Mouse (Mus musculus): ENCODE data around the gene Psmd13. TPM values are rescaled to one million over a fixed set of nuclear protein-coding genes. Genes with fewer than 3 reads are reported as not detected.
A peak's percentile ranks its signal among the peaks of the same experiment; 100 is the strongest.
"Not testable (repeated sequence)": the region's sequence is repeated elsewhere in the genome, so short reads cannot be mapped to it uniquely, and the experiment has no call there.

Gene Psmd13
- total RNA-seq, 2 experiments from 2014 or later: 131 to 135 TPM

GRCm38 (mm10) chr7:140855860-140856784 lies 25.6 kb upstream of the Psmd13 start, which contains the start of gene Gm45785:
Gene Gm45785, minus strand, starts transcription at chr7:140856331.
- DNase-seq (ENCODE audit: low spot score in 2 of 2): peak; percentile 76 to 89

GRCm38 (mm10) chr7:140856785-140857549 lies 24.8 kb upstream of the Psmd13 start, which contains the start of gene Ric8a:
Gene Ric8a, plus strand, starts transcription at chr7:140856957.
- peak; percentile 81 to 86 for DNase-seq (ENCODE audit: low spot score in 2 of 2)

GRCm38 (mm10) chr7:140857550-140858505 lies 23.9 kb upstream of the Psmd13 start, which contains the start of gene Bet1l:
Gene Bet1l, minus strand, starts transcription at chr7:140857577.
- peak in 1 of 2 experiments; percentile 19 for DNase-seq (ENCODE audit: low spot score in 2 of 2)

GRCm38 (mm10) chr7:140858746-140859145 lies 23.0 kb upstream of the Psmd13 start:
- DNase-seq (ENCODE audit: low spot score in 2 of 2): no peak

GRCm38 (mm10) chr7:140859997-140860396 lies 21.8 kb upstream of the Psmd13 start:
- DNase-seq (ENCODE audit: low spot score in 2 of 2): no peak

- DNase-seq (ENCODE audit: low spot score in 2 of 2): no peak
Observed at GRCm38 (mm10) chr7:140860728-140861127, 21.0 kb upstream of the Psmd13 start.

- DNase-seq (ENCODE audit: low spot score in 2 of 2): no peak
Observed at GRCm38 (mm10) chr7:140864761-140865160, 17.0 kb upstream of the Psmd13 start.

GRCm38 (mm10) chr7:140874224-140874623 lies 7.5 kb upstream of the Psmd13 start:
- DNase-seq (ENCODE audit: low spot score in 2 of 2): no peak

- no peak for DNase-seq (ENCODE audit: low spot score in 2 of 2)
Observed at GRCm38 (mm10) chr7:140877364-140877763, 4.4 kb upstream of the Psmd13 start.

- no peak for DNase-seq (ENCODE audit: low spot score in 2 of 2)
Observed at GRCm38 (mm10) chr7:140879355-140879754, 2.4 kb upstream of the Psmd13 start.

- DNase-seq (ENCODE audit: low spot score in 2 of 2): no peak
Observed at GRCm38 (mm10) chr7:140880419-140880818, 1.3 kb upstream of the Psmd13 start.

- DNase-seq (ENCODE audit: low spot score in 2 of 2): no peak
Observed at GRCm38 (mm10) chr7:140880865-140881515, 778 bp upstream of the Psmd13 start.

- DNase-seq (ENCODE audit: low spot score in 2 of 2): no peak
Observed at GRCm38 (mm10) chr7:140882469-140882803, 668 bp downstream of the Psmd13 start.

GRCm38 (mm10) chr7:140890636-140891035 lies 8.9 kb downstream of the Psmd13 start:
- DNase-seq (ENCODE audit: low spot score in 2 of 2): not testable (repeated sequence)

- DNase-seq (ENCODE audit: low spot score in 2 of 2): no peak
Observed at GRCm38 (mm10) chr7:140894031-140894430, 12.3 kb downstream of the Psmd13 start.

- DNase-seq (ENCODE audit: low spot score in 2 of 2): no peak
Observed at GRCm38 (mm10) chr7:140894611-140895010, 12.8 kb downstream of the Psmd13 start.

- DNase-seq (ENCODE audit: low spot score in 2 of 2): no peak
Observed at GRCm38 (mm10) chr7:140897863-140898262, 16.1 kb downstream of the Psmd13 start.

- no peak for DNase-seq (ENCODE audit: low spot score in 2 of 2)
Observed at GRCm38 (mm10) chr7:140899121-140899520, 17.4 kb downstream of the Psmd13 start.

- no peak for DNase-seq (ENCODE audit: low spot score in 2 of 2)
Observed at GRCm38 (mm10) chr7:140900220-140900619, 18.5 kb downstream of the Psmd13 start, which contains the start of gene Cox8b. Gene Cox8b, minus strand, starts transcription at chr7:140900446.
